In the genomic region with DNA sequence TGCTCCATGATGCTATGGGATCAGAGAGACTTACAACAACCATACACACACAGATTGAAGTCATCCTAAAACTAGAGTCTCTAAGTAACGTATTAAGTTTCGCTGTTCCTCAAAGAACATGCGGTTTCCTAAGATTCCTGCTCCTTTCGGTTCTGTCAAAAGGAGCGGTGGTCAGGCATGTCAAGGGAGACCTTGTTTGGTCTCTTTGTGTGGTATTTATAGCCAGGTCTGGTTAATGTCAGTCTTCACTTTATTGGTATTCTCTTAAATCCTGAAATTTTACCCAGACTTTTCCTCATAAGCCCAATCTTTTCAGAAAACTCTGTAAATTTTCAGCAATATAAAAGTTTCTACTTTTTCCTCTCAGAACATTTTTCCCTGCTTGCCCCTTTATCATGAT, we compare ENCODE assay signal across 27 mouse cellular contexts.
DNase-seq lines count a peak whose midpoint lies in the region; ATAC-seq lines count a peak whose summit lies in the region.
"Had no signal": no experiment of that assay in that cellular context is flagged by ENCODE, and none has a peak within 500 bp of the region (broad histone marks: within the 10 kb centered on the region; RNA-seq: fewer than 3 reads in every experiment).

No protein-coding gene starts in this region.

- intact Hi-C loops in heart, postnatal 14 days (cut with DNase I), result no loop called here

- DNase-seq in heart, postnatal 14 days, result no peak
- DNase-seq in limb, embryonic 11.5 days (ENCODE audit: low spot score), result no peak
- DNase-seq in limb, embryonic 10.5 days (ENCODE audit: low spot score), result no peak
- DNase-seq in embryo, embryonic 9.5 days (ENCODE audit: extremely low spot score), result peak; percentile 15
- DNase-seq in mesoderm, embryonic 11.5 days (ENCODE audit: low read depth, low spot score), result peak; percentile 26
- DNase-seq in urinary bladder, postnatal 4 days (ENCODE audit: low spot score in 2 of 2), result no peak
- no peak for DNase-seq in gastrocnemius, adult 18-20 months (ENCODE audit: low spot score)
- DNase-seq: adrenal gland, postnatal 36 days; B cell, adult 2 months; cerebellum, adult 18-20 months; cerebellum, postnatal 14 days; gastrocnemius, postnatal 36 days; kidney, adult 11 months; kidney, postnatal 14 days; layer of hippocampus, adult 9-11 months; liver, embryonic 13.5 days; lung, adult 18-20 months; lung, postnatal 10 days; right cerebral cortex, postnatal 25 days had no signal

- H3K27ac ChIP-seq in heart, embryonic 12.5 days (ENCODE audit: poor library complexity, severe bottlenecking), result no peak overlapping the region
- no peak overlapping the region for H3K27ac ChIP-seq in limb, embryonic 11.5 days (replicated peaks; ENCODE audit: low read depth, low read length)
- H3K27ac ChIP-seq in limb, embryonic 10.5 days, result no peak overlapping the region
- H3K27ac ChIP-seq: forebrain, embryonic 13.5 days; hindbrain, postnatal 0 days; limb, embryonic 15.5 days; liver, embryonic 13.5 days; macrophage; midbrain, embryonic 15.5 days; neural tube, embryonic 15.5 days; stomach, embryonic 15.5 days had no signal

- no peaks in the 10 kb centered on the region for H3K4me1 ChIP-seq in heart, embryonic 12.5 days (replicated peaks)
- no peaks in the 10 kb centered on the region for H3K4me1 ChIP-seq in limb, embryonic 11.5 days (ENCODE audit: control insufficient read depth, insufficient read depth, low read length)
- no peaks in the 10 kb centered on the region for H3K4me1 ChIP-seq in limb, embryonic 10.5 days
- H3K4me1 ChIP-seq: forebrain, embryonic 13.5 days; limb, embryonic 15.5 days; liver, embryonic 13.5 days; midbrain, embryonic 15.5 days; neural tube, embryonic 15.5 days; stomach, embryonic 15.5 days had no signal

- no peak overlapping the region for H3K4me3 ChIP-seq in heart, embryonic 12.5 days
- no peak overlapping the region for H3K4me3 ChIP-seq in limb, embryonic 11.5 days (ENCODE audit: low read depth, low read length)
- no peak overlapping the region for H3K4me3 ChIP-seq in limb, embryonic 10.5 days
- H3K4me3 ChIP-seq: forebrain, embryonic 13.5 days; limb, embryonic 15.5 days; liver, embryonic 13.5 days; midbrain, embryonic 15.5 days; neural tube, embryonic 15.5 days; stomach, embryonic 15.5 days had no signal

- no peaks in the 10 kb centered on the region for H3K27me3 ChIP-seq in heart, embryonic 12.5 days (replicated peaks)
- no peaks in the 10 kb centered on the region for H3K27me3 ChIP-seq in limb, embryonic 11.5 days (ENCODE audit: control insufficient read depth, insufficient read depth, low read length)
- no peaks in the 10 kb centered on the region for H3K27me3 ChIP-seq in limb, embryonic 10.5 days (ENCODE audit: low read depth, poor library complexity, severe bottlenecking)
- H3K27me3 ChIP-seq: forebrain, embryonic 13.5 days; limb, embryonic 15.5 days; liver, embryonic 13.5 days; midbrain, embryonic 15.5 days; neural tube, embryonic 15.5 days; stomach, embryonic 15.5 days had no signal

- ATAC-seq in heart, embryonic 12.5 days (ENCODE audit: insufficient number of reproducible peaks, low FRiP score), result no peak
- peak; percentile 77; the same call in 1 of the 2 replicates for ATAC-seq in limb, embryonic 11.5 days (ENCODE audit: insufficient number of reproducible peaks, low FRiP score, low TSS enrichment, low read depth)
- ATAC-seq: forebrain, embryonic 13.5 days; hindbrain, postnatal 0 days; midbrain, embryonic 15.5 days had no signal

- H3K4me2 ChIP-seq in heart, embryonic 12.5 days, result peak overlapping the region; percentile 43
- H3K4me2 ChIP-seq in limb, embryonic 11.5 days (ENCODE audit: low read depth, severe bottlenecking), result no peak overlapping the region
- H3K4me2 ChIP-seq: forebrain, embryonic 13.5 days; limb, embryonic 15.5 days; liver, embryonic 13.5 days; midbrain, embryonic 15.5 days; neural tube, embryonic 15.5 days; stomach, embryonic 15.5 days had no signal

- H3K36me3 ChIP-seq in heart, embryonic 12.5 days, result no peaks in the 10 kb centered on the region
- H3K36me3 ChIP-seq in limb, embryonic 11.5 days (ENCODE audit: control insufficient read depth, insufficient read depth, low read length), result no peaks in the 10 kb centered on the region
- no peaks in the 10 kb centered on the region for H3K36me3 ChIP-seq in limb, embryonic 10.5 days
- H3K36me3 ChIP-seq: limb, embryonic 15.5 days; liver, embryonic 13.5 days; midbrain, embryonic 15.5 days; neural tube, embryonic 15.5 days; stomach, embryonic 15.5 days had no signal

- WGBS in heart, embryonic 12.5 days, result 30% methylated on average over 5 of the region's 5 CpGs
- WGBS in limb, embryonic 11.5 days, result 16% methylated on average over 5 of the region's 5 CpGs
- WGBS in limb, embryonic 10.5 days, result 25% methylated on average over 5 of the region's 5 CpGs

- no peaks in the 10 kb centered on the region for H3K9me3 ChIP-seq in heart, embryonic 12.5 days (replicated peaks)
- H3K9me3 ChIP-seq in limb, embryonic 11.5 days (ENCODE audit: control insufficient read depth, low read length), result no peaks in the 10 kb centered on the region
- H3K9me3 ChIP-seq in limb, embryonic 10.5 days (replicated peaks), result no peaks in the 10 kb centered on the region
- H3K9me3 ChIP-seq: forebrain, embryonic 13.5 days; limb, embryonic 15.5 days; liver, embryonic 13.5 days; midbrain, embryonic 15.5 days; neural tube, embryonic 15.5 days; stomach, embryonic 15.5 days had no signal

- H3K9ac ChIP-seq in heart, embryonic 12.5 days, result no peak overlapping the region
- H3K9ac ChIP-seq in limb, embryonic 11.5 days (ENCODE audit: low read length), result no peak overlapping the region
- H3K9ac ChIP-seq: forebrain, embryonic 13.5 days; limb, embryonic 15.5 days; liver, embryonic 13.5 days; midbrain, embryonic 15.5 days; neural tube, embryonic 15.5 days; stomach, embryonic 15.5 days had no signal

Comparison
In these comparisons a context has a peak if more than half of its experiments do, and no peak if none do; other contexts are left out.
1. DNase-seq: peak in embryo, embryonic 9.5 days (single experiment) and mesoderm, embryonic 11.5 days (single experiment); none in heart, postnatal 14 days (0 of 2), limb, embryonic 11.5 days (single experiment), limb, embryonic 10.5 days (single experiment), urinary bladder, postnatal 4 days (0 of 2) and gastrocnemius, adult 18-20 months (single experiment).